Mouse (Mus musculus): ENCODE measurements around the gene Adssl1.
A peak's percentile ranks its signal among the peaks of the same experiment; 100 is the strongest.

Gene Adssl1

DNA sequence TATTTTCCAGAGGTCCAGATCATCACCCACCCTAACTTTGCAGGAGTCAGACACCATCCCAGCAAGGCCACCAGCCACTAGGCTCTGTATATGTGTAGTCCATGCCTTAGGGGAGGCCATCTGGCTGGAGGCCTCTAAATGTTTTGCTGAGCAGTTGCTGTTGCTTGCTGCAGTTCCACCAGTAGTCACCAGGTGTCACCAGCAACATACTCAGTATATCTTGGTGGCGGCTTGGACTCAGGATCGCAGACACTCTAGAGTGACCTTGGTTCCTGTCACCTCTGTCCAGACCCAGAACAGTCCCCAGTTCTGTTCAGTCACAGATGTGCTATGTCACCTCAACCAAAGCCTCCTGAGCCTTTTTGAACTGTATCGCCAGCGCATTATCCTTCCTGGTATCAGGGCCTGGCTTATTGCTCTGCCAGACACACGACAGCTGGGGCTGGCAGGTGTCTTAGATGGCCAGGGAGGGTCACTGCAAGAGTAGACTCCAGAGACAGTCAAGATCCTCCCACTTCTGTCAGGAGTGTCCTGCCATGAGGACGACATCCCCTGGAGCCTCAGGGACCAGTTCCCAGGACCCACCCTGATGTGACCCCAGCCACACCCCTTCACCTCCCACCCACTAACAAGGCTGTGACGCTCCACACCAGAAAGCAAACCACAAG lies 33.4 kb downstream of the Adssl1 start:
- peak; percentile 71 to 80 for DNase-seq (ENCODE audit: low spot score in 2 of 2)

DNA sequence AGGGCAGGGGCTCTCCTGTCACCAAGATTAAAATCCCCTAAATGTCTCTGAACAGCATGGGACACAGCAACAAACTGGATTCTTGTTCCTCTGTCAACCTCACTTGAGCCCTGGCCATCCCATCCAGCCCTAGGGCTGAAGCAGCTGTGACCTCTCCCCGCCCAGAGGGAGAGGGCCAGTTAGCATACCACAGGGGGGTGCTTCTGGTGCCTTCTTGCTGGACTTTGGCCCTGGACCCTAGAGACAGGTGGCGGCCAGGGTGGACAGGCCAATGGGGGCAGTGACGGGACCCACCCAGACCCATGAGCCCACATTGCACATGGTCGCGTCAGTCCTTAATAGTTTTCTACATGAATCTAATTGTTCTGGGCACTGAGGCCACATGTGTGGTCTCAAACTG lies 34.2 kb downstream of the Adssl1 start:
- DNase-seq (ENCODE audit: low spot score in 2 of 2) = no peak

DNA sequence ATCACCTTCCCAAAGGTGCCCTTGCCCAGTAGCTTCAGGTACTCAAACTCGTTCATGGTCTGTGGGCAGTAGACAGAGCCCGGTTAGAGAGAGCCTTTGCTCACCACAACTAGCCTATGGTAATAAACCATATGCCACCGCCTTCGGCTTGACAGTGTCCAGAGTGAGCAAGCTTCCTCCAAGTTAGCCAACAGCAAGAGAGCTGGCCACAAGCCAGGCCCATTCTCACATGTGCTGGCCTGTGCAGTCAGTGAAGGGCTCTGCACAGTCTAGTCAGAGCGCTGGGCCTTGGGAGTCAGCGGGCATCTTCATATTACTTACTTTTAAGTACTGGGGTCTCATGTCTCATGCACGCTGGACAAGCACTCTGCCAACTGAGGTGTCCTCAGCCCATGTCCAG lies 38.8 kb downstream of the Adssl1 start:
- DNase-seq (ENCODE audit: low spot score in 2 of 2) = no peak

DNA sequence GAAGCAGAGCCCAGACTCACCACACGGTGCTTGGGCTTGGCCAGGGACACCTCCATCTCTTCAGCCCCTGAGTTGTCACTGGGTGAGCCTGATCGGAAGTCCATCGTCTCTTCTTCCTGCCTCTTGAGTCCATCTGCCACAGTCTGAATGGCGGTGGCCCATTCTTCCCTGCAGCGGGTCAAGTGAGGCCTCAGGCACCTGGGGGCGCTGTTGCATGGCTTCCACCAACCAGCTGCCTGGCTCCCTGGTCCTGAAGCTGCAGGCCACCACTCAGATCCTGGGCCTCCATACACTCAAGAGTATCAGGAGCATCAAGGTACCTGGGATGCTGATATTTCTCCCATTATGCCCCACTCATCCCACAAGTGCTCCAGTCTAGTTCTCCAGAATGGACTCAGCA lies 39.3 kb downstream of the Adssl1 start:
- DNase-seq (ENCODE audit: low spot score in 2 of 2) = peak; percentile 46 to 68

DNA sequence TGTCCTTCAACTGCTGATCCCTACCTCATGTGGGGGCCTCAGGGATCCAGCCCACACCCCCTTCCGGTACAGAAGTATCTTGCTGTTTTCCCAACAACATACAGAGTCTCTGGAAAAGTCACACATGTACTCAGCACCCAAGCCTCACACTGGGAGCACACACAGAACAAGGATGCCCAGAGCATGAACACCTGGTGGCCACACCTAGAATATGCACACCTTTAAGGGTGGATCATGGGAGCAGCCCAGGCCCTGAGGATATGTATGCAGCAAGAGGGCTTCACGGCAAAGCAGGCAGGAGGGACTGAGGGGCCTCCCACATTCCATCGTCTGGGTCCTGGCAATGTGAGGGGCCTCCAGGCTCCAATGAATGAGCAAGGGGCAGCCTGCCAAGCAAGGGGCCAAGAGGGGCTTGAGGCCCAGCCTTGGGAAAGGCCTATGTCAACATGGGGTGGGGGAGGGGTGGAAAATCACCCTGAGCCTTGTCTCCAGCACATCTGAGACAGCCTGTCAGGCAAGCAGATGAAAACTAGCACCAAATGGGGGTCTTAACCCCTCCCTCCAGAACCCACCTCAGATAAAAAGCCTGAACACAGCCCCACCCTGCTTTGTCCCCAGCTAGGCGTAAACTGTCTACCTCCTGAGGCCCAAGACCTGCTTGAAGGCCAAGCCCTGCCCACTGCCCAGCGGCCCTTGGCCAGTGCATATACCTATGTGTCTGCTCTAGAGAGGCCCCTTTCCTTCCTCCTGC lies 40.9 kb downstream of the Adssl1 start:
- no peak for DNase-seq (ENCODE audit: low spot score in 2 of 2)

DNA sequence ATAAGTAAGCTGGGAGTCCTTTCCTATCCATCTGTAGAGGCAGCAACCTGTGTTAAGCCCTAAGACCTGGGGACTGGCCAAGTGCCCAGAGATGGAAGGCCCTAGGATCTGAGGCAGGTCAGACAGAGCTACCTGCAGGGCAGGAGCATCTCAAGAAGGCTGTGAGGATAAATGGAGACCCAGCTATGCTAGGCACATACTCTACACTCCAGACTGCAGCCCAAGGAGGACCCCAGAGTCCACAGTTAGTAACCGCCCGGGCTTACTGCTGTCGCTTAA lies 41.4 kb downstream of the Adssl1 start:
- DNase-seq (ENCODE audit: low spot score in 2 of 2) = no peak

DNA sequence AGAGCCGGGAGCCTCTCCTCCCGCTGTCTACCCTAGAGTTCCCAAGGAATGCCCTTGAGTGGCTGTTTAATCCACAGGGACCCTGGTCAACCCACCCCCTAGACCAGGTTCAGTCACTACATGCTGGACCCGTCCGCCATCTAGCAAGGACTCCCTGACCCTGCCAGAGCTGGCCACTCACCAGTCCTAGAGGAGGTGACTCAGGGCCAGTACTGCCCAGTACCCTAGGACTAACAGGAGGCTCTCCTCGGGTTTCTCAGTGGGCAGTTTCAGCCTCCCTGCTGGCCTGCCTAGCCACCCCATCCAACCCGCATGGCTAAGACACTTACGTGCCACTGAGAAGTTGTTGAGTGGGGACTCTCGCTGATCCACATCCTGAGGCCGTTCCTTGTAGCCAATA lies 42.0 kb downstream of the Adssl1 start:
- no peak for DNase-seq (ENCODE audit: low spot score in 2 of 2)

DNA sequence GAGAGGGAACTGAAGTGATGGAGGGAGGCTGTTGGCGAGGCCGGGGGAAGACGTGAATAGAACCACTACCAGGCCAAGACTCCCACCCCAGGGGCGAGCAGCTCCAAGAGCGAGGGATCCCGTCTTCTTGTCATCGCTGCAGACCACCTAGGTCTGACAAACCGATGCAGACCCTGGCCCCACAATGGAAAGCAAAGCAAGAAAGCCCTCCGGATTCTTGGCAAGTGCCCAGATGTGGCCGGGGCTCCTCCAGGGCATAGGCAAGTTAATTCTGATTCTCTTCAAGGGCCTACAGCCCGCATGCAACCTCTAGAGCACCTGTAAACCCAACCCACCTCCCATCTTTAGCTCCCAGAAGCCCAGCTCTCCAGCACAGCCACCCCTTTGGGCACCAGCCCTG lies 43.5 kb downstream of the Adssl1 start:
- no peak for DNase-seq (ENCODE audit: low spot score in 2 of 2)

DNA sequence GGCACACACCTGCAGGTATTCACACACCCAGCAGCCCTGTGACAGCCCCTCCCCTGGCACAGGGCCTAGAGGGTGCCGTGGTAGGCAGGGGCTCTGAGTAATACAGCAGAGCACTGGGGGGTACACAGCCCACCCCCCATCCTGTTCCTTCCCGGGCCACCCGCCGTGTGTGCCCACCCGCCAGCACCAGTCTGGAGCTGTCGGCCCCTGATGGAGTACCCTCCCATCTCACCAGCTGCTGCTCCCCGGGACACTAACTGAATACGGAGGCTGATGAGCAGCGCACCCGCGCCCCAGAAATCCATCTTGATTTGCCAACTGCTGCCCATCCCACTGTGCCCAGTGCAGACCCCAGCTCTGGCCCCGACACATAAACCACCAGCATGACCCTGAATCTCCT lies 43.9 kb downstream of the Adssl1 start:
- DNase-seq (ENCODE audit: low spot score in 2 of 2) = no peak

DNA sequence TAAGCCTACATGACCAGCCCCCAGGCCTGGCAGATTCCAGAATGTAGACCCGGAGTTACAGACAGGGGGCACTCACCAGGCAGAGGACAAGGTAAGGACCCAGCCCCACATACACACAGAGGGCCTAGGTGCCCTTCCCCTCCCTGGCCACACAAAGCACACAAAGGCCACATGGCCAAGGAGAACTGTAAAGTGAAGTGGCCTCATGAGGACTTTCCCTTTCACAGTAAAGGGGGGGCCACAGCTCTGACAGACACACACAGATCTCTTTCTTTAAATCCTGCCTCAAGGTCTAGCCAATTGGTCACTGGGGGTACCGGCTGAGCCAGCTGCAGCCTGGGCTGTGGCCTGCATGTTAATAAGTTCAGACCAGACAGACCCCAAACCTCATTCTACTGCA lies 44.3 kb downstream of the Adssl1 start:
- DNase-seq (ENCODE audit: low spot score in 2 of 2) = no peak

DNA sequence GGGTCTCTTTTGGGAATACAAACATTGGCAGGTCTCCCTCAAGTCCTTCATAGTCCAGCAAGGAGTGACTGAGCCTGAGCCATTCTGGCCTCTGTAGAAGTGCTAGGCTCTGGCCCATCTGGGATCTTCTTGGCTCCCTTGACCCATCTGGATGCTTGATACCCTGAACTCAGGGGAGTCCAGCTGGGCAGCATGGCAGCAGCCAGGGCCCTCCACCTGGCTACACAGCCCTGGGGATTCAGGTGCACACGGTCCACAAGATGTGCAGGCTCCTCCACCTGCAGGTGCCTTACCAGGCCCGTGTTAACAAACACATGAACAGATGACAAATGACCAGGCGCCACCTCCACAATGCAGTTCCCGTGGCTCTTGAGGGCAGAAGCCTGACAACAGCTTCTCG lies 44.8 kb downstream of the Adssl1 start:
- no peak for DNase-seq (ENCODE audit: low spot score in 2 of 2)

DNA sequence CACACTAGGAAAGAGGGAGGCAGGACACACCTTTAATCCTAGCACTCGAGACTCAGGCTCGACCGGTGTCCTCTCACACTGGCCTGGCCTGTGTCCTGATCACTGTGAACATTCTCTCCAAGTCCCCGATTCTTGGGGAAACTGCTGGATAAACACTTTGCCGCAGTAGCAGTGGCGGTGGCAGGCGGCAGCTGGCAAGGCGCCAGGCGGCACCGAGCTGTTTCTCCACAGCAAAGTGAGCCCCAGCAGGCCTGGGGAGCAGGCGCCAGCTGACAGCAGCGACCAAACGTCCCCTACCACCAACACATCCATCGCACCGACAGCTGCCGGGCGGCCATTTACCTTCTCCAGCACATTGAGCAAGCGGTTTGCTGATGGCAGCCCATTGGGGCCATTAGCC lies 45.6 kb downstream of the Adssl1 start:
- no peak for DNase-seq (ENCODE audit: low spot score in 2 of 2)

DNA sequence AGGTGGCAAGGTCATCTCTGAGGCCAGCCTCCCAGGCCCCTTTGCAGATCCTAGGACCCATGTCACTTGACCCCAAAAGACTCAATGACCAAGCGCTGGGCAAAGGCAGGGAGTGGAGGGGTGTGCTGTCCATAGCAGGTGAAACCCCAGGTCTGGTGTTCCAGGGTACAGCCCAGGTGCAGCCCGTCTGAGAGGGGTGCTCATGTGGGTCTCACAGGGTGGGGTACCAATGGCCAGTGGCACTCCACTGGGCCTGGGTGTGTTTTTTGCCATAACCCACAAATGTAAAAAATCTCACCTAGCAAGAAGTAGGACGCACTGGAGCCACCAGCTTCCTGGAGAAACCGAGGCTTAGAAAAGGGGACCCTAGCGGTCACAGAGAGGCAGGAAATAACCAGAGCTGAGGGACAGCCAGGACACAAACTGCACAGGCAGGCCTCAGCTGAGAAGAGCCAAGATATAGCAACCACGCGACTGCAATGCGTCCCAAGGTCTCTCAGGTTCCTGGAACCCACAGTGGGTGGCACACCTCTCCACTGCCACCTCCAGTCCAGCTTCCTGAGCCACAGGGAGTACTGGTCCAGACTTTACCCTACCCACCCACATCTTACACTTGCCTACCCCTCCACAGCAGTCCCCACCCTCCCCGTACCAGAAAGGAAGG lies 46.2 kb downstream of the Adssl1 start:
- DNase-seq (ENCODE audit: low spot score in 2 of 2) = no peak

DNA sequence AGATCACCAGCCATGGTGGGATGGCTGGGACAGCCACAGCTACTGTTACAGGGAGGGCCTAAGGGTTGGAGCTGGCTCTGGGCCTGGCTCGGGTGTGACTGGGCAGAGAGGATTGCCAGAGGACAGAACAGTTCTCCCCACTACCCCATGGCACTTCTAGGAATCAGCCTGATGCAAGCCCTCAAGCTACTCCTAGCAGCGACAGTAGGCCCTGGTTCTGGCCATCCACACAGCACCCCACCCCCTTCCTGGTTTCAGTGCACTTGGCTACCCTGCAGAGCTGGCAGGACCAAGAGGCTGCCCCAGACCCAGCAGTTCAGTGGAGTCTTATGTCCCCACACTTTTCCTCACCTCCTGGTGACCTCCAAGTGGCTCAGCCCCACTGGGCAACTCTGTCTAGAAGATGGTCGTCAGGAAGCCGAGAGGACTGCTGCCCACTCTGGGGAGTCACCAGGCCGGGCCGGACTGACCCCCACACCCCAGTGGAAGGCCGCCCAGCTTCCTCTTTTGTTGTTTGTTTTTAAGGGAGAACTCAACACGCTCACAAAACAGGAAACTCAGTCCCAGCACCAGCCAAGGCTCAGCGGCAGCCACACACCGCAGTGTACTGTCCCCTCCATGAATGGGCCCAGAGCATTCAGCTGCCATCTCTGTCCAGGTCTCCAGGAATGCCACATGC lies 47.9 kb downstream of the Adssl1 start:
- DNase-seq (ENCODE audit: low spot score in 2 of 2) = no peak

DNA sequence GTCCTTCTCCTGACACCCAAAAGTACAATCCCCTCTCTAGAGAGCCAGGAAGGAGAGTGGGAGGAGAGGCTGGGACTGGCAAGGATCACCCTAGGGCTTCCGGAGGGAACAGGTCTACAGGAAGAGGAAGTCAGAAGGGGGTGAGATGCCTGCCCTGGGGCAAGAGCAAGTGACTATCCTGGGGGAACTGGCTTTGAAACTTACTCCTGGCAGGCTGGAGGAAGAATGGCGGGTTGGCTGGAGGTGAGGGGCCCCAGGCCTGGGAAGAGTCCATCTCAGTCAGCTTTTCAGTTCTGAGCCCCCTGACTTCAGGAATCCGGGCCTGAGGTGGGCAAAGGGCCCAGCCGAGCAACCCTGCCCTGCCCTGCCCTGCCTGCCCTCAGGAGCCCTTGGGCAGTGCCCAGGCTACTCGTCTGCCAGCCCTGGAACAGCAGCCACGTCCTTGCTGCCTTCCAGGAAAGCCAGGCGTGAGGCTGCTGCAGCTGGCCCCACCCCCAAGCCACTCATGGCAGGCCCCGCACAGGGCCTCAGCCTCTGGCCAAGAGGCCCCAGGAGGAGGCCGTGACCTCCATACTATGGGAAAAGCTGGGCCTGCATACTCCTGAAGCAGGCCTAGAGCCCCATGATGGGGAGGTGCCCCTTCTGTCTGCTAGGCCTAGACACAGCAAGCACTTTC lies 51.0 kb downstream of the Adssl1 start:
- no peak for DNase-seq (ENCODE audit: low spot score in 2 of 2)

DNA sequence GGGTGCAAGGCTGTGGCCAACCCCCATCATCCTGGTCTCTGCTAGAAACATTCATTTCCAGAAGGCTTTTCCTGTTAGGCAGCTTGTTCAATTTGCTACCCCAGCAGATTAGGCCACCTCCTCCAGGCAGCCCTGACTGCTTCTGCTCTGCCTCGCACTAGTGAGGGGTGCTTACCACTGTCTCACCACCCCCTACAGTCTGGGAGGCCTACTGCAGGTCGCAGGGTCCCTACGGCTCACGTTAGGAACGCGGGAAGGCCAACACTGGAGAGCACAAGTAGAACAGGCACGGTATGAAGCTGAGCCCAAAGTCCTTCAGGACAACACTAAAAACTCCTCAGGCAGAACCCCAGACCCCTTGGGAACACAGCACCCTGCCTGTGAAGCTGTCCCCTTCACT lies 52.0 kb downstream of the Adssl1 start:
- DNase-seq (ENCODE audit: low spot score in 2 of 2) = no peak

DNA sequence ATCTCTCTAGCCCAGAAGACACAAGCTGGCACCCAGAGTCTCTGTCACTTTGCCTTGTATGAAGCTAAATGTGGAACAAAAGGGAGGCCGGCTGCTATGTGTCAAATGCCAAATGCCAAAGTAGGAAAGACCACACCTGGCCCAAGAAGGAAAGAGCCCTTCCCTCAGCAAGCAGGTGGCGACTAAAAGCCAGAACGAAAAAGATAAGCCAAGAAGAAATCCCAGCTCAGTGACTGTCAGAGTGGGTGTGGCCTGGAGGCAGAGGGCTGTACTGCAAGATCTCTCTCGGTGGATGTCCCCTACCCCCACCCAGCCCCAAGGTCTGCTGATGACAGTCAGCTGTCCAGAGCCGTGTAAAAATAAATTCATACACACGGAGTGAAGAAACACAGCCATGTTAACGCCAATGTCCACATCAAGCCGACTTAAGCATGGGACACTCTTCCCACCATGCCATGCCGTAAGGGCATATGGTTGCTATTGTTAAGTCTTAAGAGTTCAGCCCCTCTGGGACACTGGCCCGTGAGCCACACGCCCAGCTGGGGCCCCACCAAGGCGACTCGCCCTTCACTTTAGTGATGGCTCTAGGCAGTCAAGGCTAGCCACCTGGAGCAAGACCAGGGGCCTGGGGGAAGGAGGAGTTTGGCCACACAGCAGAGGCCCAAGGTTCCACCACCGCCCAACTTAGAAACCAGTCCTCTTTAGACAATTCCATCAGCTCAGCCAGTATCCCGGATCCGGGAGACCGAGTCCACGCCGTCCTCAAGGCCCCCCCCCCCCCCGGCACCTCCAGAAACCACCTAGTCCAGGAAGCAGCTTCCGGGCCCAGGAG lies 53.1 kb downstream of the Adssl1 start:
- peak; percentile 30 to 57 for DNase-seq (ENCODE audit: low spot score in 2 of 2)

DNA sequence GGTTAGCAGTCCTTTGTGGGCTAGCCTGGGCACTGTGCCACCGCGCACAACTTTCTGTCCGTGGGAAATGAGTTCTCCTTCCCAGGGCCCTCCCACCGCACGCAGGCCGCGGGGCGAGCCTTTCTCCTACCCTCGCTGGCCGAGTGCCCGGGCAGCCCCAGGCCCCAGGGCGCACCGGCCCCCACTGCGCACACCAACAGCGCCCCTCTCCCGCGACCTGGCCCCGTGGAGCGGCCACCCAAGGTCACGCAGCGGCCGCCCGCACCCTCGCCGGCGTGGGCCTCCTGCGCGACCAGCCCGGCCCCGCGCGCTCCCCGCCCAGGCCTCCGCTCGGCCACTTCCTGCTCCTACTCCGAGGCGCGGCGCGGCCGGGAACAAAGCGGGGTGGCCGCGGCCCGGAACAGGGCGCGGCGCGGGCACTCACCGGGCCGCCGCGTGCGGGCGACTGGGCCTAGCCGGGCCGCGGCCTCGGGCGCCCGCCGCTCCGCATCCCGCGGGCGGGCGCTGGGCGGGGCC lies 53.8 kb downstream of the Adssl1 start:
- no peak for DNase-seq (ENCODE audit: low spot score in 2 of 2)

DNA sequence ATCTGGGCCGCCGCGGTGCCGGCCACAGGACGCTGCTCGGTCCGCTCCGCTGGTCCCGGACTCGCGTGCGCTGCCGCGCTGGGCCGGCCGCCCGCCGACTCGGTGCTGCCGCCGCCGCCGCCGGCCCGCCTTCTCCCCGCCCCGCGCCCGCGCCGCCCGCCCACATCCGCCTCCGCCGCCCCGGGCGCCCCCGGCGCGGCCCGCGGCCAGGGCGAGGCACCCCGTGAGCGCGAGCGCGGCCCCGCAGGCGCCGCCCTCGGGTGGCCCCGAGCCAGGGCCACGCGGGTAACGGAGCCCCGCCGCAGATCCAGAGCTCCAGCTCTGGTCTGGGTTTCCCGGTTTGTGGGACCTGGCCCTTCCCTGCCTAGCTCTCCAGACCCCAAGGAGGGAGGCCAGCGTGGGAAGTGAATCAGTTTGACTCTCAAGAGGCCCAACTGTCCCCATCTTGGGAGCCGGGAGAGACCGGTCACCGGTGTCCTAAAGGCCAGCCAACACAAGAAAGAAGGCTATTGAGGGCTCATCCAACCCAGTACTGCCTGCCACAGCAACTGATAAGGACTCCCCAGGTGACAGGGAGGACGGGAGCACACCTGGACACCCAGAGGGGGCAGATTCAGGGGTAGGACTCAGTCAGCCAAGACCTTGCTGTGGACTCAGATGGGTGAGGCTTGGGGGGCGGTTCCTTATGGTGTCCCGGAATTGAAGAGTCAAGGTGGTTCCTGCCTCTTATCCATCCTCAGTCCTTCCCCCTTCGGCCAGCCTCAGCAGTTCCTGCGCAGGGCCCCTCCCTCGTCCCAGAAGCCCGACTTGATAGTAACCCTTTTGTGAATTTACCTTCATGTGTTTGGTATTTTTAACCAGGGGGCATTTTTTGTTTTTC lies 54.5 kb downstream of the Adssl1 start, which contains the start of gene Akt1:
TSS of gene Akt1 (minus strand) at position 753 of the 880 bp plus-strand sequence.
- peak; percentile 28 to 39 for DNase-seq (ENCODE audit: low spot score in 2 of 2)
